Mouse (Mus musculus): ENCODE results near the gene Kif19a.

Gene Kif19a

DNA sequence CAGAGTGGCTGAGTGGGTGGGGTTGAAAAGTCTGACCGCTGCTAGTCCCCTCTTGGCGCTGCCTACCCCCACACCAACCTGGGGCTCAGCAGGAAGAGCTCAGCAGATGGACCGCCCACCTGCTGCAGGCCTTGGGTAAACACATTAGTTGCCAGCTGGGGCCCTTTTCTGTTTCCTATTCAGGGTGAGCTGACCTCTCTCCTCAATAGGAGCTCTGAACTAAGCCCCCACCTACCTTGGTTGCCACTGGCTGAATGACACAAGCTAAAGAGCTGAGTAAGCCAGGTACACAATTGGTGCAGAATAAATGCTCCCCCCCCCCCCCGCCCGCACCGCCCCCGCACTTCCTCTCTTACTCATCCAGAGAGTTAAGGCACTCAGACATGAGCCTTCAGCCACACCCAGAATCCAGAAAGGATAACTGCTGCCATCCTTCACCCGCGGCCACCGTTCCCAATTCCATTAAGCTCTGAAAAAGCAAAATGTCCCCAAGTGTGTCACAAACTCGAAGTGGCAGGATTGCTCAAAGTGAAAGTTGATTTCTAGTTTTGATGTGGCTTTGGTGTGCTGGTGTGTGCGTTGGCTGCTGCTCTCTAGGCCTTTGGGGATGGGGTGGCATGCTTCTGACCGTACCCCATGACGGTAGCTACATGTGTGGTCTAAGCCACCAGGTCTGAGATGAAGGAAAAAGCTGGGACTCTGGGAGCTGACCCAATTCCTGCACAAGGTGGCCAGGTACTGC lies 42.7 kb downstream of the Kif19a start:
- Histone ChIP-seq H3K36me3 (ENCODE audit: control insufficient read depth, insufficient read depth, low read length, poor library complexity, severe bottlenecking) (no peaks in the 10 kb centered on the region), H3K27me3 (ENCODE audit: control insufficient read depth, insufficient read depth, low read length, poor library complexity, severe bottlenecking) (no peaks in the 10 kb centered on the region)
- peak; percentile 42 for DNase-seq (ENCODE audit: low read depth, low spot score)

DNA sequence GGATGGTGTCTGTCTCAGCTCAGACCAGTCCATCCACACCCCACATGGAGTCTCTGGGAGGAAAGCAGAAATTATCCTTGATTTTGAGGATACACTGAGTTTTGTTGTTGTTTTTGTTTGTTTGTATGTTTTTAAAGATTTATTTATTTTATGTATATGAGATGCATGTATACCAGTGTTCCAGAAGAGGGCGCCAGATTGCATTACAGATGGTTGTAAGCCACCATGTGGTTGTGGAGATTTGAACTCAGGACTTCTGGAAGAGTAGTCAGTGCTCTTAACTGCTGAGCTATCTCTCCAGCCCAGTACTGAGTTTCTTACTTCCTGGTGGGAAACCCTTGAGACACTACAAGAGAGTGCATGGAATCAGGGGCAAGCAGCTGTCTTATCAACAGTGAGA lies 44.2 kb downstream of the Kif19a start:
- DNase-seq (ENCODE audit: low read depth, low spot score), result peak; percentile 43
- Histone ChIP-seq H3K27me3 (ENCODE audit: control insufficient read depth, insufficient read depth, low read length, poor library complexity, severe bottlenecking) (no peaks in the 10 kb centered on the region), H3K36me3 (ENCODE audit: control insufficient read depth, insufficient read depth, low read length, poor library complexity, severe bottlenecking) (no peaks in the 10 kb centered on the region)

DNA sequence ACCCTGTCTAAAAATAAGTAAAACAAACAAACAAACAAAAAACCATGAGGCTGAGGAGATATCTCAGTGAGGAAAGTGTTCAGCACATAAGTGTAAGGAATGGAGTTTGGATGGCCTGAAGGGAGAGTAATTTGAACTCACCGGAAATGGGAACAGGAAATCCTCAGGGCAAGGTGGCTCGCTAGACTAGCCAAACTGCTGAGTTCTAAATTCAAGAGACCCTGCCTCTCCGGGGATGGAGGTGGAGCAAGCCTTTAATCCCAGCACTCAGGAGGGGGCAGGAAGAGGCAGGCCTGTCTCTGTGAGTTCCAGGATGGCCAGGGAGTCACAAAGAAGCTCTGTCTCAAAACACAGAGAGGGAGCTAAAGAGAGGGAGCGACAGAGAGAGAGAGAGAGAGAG lies 45.2 kb downstream of the Kif19a start:
- DNase-seq (ENCODE audit: low read depth, low spot score), result no peak
- Histone ChIP-seq H3K36me3 (ENCODE audit: control insufficient read depth, insufficient read depth, low read length, poor library complexity, severe bottlenecking) (no peaks in the 10 kb centered on the region), H3K27me3 (ENCODE audit: control insufficient read depth, insufficient read depth, low read length, poor library complexity, severe bottlenecking) (no peaks in the 10 kb centered on the region)

DNA sequence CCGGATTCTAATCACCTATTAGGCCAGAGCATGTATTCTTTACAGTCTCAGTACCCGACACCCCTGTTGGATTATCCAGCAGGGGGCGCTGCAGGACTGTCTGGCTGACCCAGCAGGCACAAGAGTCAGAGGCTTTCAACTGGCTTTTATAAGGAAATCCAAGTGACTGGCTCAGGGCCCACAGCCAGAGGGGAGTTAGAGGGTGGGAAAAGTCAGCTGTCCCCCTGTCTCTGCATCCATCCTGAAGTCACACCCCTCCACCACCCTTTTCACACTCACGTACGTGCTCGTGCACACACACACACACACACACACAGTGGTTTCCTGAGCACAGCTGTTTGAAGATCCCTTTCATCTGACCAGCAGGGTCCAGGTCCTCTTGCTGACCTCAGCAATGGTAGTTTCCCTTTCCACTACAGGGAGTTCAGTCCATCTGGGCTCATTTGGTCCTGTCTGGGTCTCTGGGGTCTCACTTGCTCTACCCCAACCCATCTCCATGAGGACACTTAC lies 47.6 kb downstream of the Kif19a start:
- H3K36me3 ChIP-seq (ENCODE audit: control insufficient read depth, insufficient read depth, low read length, poor library complexity, severe bottlenecking), result no peaks in the 10 kb centered on the region
- DNase-seq (ENCODE audit: low read depth, low spot score), result peak; percentile 89
- H3K27me3 ChIP-seq (ENCODE audit: control insufficient read depth, insufficient read depth, low read length, poor library complexity, severe bottlenecking), result no peaks in the 10 kb centered on the region

DNA sequence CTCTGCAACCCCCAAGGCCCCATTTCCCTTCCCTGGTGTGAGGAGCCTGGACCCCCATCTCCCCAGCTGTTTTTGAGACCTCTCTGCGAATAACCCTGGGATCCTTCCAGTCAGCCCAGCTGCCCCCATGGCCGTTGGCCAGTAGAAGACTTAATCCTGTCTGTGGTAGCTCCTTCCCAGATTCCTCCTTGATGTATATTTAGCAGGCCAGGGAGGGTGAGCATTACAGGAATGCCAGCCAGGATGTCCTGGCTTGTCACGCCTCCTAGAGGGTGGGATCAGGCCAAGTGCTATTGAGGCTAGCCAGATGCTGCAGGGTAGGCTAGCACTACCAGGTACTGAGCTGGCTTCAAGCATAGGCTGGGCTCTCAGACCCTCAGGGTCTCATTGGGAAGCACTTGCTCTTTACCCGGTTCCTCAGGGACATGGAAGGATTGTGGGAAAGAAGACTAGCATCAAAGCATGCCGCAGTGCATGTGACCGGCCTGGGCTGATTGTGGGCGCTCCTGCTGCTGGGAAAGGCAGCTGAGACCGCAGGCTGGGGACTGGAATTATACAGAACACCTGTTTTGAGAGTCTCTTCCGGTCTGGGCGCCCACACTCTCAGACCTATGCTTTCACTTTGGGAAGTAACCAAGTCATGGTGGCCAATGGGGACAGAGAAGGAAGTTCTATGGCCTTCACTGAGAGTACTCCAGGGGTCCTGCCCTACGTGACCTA lies 49.8 kb downstream of the Kif19a start:
- Histone ChIP-seq H3K36me3 (ENCODE audit: control insufficient read depth, insufficient read depth, low read length, poor library complexity, severe bottlenecking) (no peaks in the 10 kb centered on the region), H3K27me3 (ENCODE audit: control insufficient read depth, insufficient read depth, low read length, poor library complexity, severe bottlenecking) (no peaks in the 10 kb centered on the region)
- peak; percentile 29 for DNase-seq (ENCODE audit: low read depth, low spot score)

DNA sequence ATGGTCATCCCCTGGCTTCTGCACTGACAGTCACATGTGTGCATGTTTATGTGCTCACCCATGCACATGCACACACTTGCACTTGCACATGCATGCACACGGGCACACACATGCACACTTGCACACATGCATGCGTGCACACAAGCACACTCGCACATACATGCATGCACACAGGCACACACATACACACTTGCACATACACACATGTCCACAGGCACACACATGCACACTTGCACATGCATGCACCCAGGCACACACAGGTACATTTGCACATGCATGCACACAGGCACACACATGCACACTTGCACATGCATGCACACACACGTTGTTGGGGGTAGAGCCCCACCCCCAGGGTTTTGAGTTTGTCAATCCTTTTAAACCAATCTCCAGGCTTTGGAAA lies 51.7 kb downstream of the Kif19a start:
- no peaks in the 10 kb centered on the region for H3K36me3 ChIP-seq (ENCODE audit: control insufficient read depth, insufficient read depth, low read length, poor library complexity, severe bottlenecking)
- H3K27me3 ChIP-seq (ENCODE audit: control insufficient read depth, insufficient read depth, low read length, poor library complexity, severe bottlenecking), result no peaks in the 10 kb centered on the region
- no peak for DNase-seq (ENCODE audit: low read depth, low spot score)

DNA sequence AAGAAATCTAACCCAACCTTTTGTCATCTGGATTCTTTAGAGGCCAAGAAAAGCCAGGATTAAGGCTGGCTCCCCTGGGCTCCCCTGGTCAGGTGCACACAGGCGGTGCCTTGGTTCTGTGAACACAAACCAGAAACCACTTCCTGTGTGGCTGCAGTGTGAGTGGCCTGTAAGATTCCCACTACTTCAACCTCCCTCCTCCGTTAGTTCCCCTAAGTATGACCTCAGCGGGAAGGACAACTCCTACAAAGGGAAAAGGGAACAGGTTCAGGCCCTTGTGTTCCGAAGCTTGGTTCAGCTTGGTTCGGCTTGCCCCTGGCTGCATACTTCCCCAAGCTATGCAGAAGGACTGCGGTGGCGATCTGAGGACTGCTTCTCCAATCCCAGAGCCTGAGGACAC lies 53.0 kb downstream of the Kif19a start:
- H3K27me3 ChIP-seq (ENCODE audit: control insufficient read depth, insufficient read depth, low read length, poor library complexity, severe bottlenecking), result no peaks in the 10 kb centered on the region
- DNase-seq (ENCODE audit: low read depth, low spot score), result peak; percentile 37
- no peaks in the 10 kb centered on the region for H3K36me3 ChIP-seq (ENCODE audit: control insufficient read depth, insufficient read depth, low read length, poor library complexity, severe bottlenecking)

DNA sequence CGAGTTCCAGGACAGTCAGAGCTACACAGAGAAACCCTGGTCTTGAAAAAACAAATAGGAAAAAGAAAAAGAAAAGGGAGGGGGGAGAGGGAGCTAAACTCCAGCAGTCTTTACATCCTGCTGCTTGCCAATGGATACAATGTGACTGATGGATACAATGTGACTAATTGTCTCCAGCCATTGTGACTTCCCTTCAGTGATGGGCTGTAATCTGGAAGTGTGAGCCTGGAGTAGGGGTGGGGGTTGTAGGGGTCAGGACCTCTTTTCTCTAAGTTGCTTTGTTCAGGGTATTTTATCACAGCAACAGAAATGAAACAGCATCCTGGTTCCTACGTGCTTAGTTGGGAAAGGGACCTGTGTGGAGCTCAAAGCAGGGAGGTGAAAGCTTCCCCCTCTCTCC lies 53.9 kb downstream of the Kif19a start:
- DNase-seq (ENCODE audit: low read depth, low spot score), result no peak
- Histone ChIP-seq H3K36me3 (ENCODE audit: control insufficient read depth, insufficient read depth, low read length, poor library complexity, severe bottlenecking) (no peaks in the 10 kb centered on the region), H3K27me3 (ENCODE audit: control insufficient read depth, insufficient read depth, low read length, poor library complexity, severe bottlenecking) (no peaks in the 10 kb centered on the region)

DNA sequence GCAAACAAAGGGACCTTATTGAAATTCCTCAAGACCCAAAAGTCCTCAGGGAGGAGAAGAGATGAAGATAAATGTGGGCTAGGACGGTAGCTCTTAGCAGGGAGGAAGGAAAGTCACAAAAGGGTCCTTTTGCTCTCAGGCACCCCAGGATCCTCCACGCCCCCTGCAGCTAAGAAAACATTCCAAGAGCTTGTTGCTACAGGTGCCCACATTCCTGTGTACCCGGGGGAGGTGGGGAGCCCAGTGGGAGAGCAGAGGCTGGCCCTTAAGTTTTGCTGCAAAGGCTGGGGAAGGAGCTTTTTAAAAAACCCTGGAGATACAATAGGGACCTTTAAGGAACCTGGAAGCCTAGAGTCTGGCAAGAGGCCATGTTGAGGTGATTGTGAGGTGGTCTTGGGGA lies 55.3 kb downstream of the Kif19a start:
- no peak for DNase-seq (ENCODE audit: low read depth, low spot score)
- H3K36me3 ChIP-seq (ENCODE audit: control insufficient read depth, insufficient read depth, low read length, poor library complexity, severe bottlenecking), result no peaks in the 10 kb centered on the region
- no peaks in the 10 kb centered on the region for H3K27me3 ChIP-seq (ENCODE audit: control insufficient read depth, insufficient read depth, low read length, poor library complexity, severe bottlenecking)

DNA sequence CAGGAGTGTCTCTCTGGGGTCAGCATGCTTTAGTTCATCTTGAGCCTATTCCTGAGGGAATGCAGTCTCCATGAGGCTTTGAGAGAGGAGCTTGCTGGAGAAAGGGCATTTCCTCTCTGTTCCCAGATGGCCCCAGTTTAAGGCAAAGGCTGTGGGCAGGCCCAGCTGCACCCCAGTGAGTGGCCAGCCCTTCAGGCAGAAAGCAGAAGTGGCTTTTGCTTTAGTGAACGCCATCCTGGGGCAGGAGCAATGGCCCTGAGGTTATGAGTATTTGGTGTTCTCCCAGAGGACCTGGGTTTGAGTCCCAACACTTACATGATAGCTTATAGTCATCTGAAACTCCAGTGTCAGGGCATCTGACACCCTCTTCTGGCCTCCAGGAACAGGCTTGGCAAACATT lies 56.1 kb downstream of the Kif19a start:
- DNase-seq (ENCODE audit: low read depth, low spot score), result peak; percentile 22
- no peaks in the 10 kb centered on the region for H3K27me3 ChIP-seq (ENCODE audit: control insufficient read depth, insufficient read depth, low read length, poor library complexity, severe bottlenecking)
- H3K36me3 ChIP-seq (ENCODE audit: control insufficient read depth, insufficient read depth, low read length, poor library complexity, severe bottlenecking), result no peaks in the 10 kb centered on the region

DNA sequence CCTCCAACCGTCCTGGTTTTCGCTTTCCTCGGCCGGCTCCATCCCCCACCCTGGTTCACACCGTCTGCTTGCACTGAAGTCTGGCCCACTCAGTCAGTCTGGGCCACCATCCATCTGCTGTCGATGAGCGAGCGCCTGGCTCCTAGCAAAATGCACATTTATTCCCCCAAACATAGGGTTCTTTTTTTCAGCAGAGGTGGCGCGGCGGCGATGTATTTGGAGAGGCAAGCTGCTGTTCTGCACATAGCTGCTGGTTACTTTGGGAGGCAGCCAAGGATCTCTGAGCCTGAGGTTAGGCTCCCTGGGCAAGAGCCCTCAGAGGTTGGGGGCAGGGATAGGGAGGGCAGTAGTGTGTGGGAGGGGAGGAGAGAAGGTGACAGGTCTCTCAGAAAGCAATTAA lies 57.5 kb downstream of the Kif19a start:
- no peaks in the 10 kb centered on the region for H3K36me3 ChIP-seq (ENCODE audit: control insufficient read depth, insufficient read depth, low read length, poor library complexity, severe bottlenecking)
- no peak for DNase-seq (ENCODE audit: low read depth, low spot score)
- H3K27me3 ChIP-seq (ENCODE audit: control insufficient read depth, insufficient read depth, low read length, poor library complexity, severe bottlenecking), result no peaks in the 10 kb centered on the region

DNA sequence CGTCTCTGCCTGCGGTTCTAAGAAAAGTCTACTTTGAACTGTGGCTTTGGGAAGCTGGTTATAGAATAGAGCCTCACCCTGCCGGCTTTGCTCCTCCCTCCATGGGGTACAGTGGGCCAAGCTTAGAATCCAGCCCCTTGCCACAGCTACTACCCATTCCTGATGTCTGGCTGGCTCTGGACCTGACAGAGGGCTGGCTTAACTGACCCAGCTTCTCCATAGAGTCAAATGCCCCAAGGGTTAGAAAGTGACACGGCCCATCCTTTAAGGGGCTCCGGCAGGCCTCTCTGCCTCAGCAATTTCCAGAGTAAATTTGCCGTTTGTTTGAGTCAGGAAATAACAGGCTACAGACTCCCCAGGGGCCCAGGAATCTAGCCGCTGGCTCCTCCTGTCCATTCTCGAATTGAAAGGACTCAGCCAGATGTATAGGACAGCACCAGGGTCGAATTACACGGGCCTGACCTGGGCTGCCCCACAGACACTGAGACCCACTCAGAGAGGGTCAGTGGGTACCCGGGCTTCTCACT lies 58.1 kb downstream of the Kif19a start:
- Histone ChIP-seq H3K27me3 (ENCODE audit: control insufficient read depth, insufficient read depth, low read length, poor library complexity, severe bottlenecking) (no peaks in the 10 kb centered on the region), H3K36me3 (ENCODE audit: control insufficient read depth, insufficient read depth, low read length, poor library complexity, severe bottlenecking) (no peaks in the 10 kb centered on the region)
- no peak for DNase-seq (ENCODE audit: low read depth, low spot score)

DNA sequence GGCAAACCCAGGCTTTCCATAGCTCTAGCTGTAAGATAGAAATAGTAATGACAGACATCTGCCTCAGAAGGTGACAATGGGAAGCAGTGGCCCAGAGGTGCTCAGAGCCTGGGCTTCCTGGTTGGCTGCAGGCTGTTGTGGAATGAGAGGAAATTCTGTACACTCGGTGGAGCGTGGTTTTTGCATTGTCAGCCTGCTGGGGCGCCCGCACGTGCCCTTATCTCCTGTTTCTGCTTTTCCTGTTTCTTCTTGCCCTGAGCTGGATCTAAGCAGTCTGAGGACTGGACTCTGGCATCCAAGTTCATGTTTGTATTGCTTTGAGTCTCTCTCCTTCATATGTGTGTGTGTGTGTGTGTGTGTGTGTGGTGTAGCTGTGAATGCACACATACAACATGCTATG lies 61.5 kb downstream of the Kif19a start:
- DNase-seq (ENCODE audit: low read depth, low spot score), result no peak
- no peaks in the 10 kb centered on the region for H3K27me3 ChIP-seq (ENCODE audit: control insufficient read depth, insufficient read depth, low read length, poor library complexity, severe bottlenecking)
- no peaks in the 10 kb centered on the region for H3K36me3 ChIP-seq (ENCODE audit: control insufficient read depth, insufficient read depth, low read length, poor library complexity, severe bottlenecking)

DNA sequence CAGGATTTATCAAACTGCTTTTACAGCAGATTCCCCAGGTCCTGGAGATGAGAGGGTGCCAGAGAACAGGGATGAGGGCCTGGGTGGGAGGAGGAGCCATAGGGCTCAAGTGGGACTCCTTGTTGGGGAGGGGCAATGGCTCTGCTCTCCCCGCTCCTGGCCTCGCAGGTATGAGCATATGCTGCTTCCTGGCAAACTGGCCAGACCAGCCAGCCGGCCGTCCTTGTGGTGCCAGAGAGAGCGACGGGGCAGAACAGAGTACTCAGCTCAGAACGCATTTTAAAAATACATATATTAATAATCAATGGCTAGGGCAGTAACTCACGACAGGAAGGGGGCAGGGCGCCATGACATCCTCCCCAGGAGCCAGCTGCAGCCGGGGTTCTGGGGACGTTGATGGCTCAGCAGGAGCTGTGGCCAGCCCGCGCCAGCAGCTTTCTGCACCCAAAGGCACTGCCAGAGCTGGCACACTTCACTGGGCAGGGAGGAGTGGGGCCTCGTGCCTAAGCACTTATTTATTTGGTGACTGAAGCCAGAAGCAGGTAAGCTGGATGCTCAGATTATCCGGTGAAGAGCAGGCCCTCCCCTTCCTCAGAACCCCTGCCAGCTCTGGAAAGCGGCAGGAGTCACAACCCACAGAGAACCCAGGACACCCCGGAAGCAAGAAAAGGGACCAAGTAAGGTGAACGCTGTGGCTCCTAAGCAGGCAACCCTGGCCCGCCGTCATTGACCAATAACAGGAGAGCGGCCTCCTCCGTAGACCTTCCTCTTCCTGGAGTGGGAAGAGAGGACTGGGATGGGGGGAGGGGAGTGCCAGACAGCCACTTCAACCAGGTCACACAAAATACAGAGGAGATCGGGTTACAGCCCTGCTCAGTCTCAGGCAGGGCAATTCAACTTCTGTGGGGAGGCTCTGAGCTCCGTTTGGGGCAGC lies 64.6 kb downstream of the Kif19a start:
- DNase-seq (ENCODE audit: low read depth, low spot score), result no peak
- Histone ChIP-seq H3K27me3 (ENCODE audit: control insufficient read depth, insufficient read depth, low read length, poor library complexity, severe bottlenecking) (no peaks in the 10 kb centered on the region), H3K36me3 (ENCODE audit: control insufficient read depth, insufficient read depth, low read length, poor library complexity, severe bottlenecking) (no peaks in the 10 kb centered on the region)

All from splenic B cell, adult 2 months (primary cell).